Mouse (Mus musculus) megakaryocyte-erythroid progenitor cell, adult 5 weeks (primary cell): ENCODE data around the gene Isg15. TPM values are rescaled to one million over a fixed set of nuclear protein-coding genes. Genes with fewer than 3 reads are reported as not detected.

Experiments used
- polyA plus RNA-seq: library from polyadenylated mRNA; stranded (reverse); fragments of >175 nt; gene quantifications from 2 replicates; pipeline ENCODE4 v1.2.3, GENCODE M21; 2012

Gene Isg15
- 10.6 and 10.7 TPM in 2 replicates for polyA plus RNA-seq

DNA sequence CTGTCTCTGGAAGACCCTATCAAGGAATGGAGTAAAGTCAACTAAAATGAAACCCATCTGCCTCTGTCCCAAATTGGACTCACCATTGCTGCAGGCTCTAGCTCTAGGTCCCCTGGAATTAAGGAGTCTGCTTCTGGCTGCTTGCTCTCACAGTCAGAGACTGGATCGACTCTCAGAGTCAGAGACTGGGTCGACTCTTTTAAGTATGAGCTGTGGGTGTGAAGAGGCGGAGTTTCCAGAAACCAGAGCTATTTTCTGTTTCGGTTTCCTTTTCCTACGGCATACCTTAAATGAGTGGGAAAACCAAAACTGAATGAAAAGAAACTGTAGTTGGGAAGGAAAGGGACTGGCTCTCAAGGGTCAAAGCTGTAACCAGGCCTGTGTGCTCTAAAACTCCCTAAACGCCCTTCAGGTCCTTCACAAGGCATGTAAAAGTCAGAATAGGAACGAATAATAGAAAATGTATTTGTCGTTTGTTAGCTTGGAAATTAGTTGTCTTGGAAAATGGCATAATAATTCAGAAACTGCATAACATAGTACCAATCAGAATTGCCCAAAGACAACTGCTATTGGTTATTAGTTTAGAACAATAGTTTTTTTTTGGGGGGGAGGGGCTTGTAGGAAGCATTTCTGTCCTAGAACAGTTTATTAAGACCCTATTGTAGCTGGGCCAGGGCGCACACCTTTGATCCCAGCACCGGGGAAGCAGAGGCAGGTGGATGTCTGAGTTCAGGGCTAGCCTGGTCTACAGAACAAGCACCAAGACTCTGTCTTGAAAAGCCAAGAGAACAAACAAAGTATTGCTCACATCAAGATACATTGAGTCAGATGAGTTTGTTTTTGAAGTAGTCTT, at the start of gene Isg15:
Gene Isg15 (minus strand): TSS at position 196 of the 853 bp plus-strand sequence.

DNA sequence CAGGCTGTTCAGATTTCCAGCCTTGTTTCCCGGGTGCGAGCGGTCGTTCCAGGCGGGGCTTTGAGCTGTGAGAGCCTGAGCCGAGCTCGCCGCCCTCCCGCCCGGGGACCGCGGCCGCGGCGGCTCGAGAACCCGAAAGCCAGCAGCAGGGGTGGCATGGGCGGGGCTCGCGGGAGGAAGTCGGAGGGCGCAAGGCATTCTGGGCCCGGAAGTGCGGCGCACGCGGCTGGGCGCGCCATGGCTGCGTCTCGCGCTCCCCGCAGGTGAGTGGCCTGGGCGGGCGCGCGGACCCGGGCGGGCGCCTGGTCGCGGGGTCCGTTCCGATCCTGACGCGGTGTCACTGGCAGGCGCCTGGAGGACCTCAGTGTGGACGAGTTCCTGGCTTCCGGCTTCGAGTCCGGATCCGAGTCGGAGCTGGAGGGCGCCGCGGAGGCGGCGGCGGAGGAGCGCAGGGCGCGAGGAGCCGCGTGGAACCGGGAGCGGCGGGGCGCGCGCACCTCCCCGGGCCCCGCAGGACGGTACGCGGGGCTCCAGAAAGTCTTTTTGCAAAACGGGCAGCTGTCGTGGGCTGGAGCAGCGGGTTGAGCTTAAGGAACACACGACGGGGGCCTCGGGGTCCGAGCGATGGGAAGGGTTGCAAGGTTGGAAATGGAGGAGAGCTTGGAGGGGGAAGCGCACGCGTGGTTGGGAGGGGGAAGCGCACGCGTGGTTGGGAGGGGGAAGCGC, 35.4 kb upstream of the Isg15 start, which contains the start of gene Noc2l:
Gene Noc2l (plus strand): TSS at position 203 of the 726 bp plus-strand sequence.

DNA sequence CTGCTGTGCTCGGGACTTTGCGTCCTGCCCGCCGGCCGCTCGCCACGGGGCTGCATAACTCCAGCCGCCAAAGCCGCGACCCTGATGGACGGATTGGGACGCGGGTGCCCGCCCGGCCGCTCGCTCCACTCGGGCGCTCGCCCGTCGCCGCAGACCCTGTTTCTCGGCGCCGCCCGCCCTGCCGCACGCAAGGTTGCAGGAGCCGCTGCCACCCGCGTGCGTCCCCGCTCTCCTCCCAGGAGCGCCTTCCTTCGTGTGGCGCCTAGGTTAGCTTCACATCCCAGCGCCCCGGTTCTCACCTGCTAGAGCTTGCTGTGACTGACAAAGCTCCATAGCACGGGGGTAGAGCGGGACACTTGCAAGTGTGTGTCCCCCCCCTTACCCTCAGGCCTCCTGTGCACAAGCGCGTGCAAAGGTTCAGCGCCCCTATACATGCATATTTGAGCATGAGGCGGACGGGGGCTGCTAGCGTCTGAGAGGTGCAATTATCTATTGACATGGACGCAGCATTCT, 34.1 kb upstream of the Isg15 start, which contains the start of gene Plekhn1:
Gene Plekhn1 (minus strand): TSS at position 157 of the 513 bp plus-strand sequence.

DNA sequence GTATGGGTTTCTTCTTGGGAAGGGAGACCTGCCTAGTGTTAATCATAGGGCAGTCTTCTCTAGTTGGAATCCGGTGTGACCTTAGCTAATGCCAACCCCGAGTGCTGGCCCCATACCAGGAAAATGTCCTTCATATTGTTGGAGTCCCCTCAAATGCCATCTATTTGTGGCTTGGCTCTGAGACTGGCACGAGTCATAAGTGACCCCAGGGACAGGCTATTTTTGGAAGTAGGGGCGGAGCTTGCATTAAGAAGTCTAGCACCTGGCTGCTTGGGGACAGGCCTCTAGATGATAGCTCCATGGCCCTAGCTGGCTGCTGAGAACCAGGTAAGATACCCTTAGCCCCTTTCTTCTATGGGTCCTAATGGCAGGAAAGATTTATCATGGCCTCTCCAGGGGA, 15.0 kb upstream of the Isg15 start, which contains the start of gene Perm1:
Gene Perm1 (plus strand): TSS at position 220 of the 400 bp plus-strand sequence.

DNA sequence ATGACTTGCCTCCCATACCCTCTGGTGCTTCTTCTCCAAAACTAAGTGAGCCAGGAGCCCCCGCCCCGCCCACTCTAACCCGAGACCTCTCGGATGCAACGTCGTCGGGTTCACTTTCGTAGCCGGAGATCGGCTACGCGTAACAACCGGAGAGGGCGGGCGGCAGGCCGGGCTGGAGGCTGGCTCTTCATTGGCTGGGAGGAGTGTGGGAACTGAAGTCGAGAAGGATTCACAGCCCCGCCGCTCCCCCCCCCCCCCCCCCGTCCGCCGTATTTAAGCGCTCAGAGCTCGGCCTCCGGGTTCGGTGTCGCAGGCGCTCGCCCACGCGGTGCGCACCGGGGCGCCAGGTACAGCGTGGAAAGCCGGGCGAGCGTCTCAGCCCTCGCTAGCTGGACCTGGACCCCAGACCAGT, 2.4 kb upstream of the Isg15 start, which contains the start of gene AW011738:
Gene AW011738 (plus strand): TSS at position 304 of the 412 bp plus-strand sequence.

DNA sequence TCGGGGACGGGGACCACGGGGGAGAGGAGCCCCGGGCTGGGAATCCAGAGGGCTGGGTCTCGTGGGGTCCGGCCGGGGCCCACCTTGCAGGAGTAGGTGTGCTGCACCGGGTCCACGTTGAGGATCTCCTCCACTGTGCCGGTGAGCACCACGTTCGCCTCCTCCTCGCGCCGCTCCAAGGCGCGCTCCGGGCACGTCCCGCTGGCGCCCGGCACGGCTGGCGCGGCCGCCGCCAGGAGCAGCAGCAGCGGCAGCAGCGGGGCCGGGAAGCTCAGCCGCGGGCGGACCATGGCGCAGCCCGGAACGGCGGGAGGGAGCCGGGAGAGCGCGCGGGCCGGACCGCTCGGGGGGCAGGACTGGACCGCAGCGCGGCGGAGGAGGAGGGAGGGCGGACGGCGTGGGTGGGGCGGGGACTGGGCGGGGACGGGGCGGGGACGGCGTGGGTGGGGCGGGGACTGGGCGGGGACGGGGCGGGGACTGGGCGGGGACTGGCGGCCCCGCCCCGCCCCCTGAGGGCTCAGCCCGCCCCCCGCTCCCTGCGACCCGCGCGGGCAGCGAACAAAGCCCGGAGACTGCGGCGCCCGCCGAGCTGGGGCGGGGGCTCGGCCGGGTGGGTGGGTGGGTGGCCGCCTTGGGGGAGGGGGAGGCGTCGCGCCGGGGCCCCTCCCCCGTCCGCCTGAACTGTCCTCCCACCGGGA, 3.3 kb downstream of the Isg15 start, which contains the start of gene Agrn:
Gene Agrn (minus strand): TSS at position 358 of the 698 bp plus-strand sequence.

Other genes starting within 250 kb of the Isg15 start
- 287 and 293 TPM in 2 replicates for gene C1qtnf12, start 238.5 kb downstream of the Isg15 start, polyA plus RNA-seq
- 4.0 and 5.1 TPM in 2 replicates for gene B3galt6, start 208.2 kb downstream of the Isg15 start, polyA plus RNA-seq
- gene Sdf4, start 207.9 kb downstream of the Isg15 start, polyA plus RNA-seq, result 50.9 and 58.4 TPM in 2 replicates
- gene Tnfrsf4, start 187.0 kb downstream of the Isg15 start, polyA plus RNA-seq, result 0.81 and 2.3 TPM in 2 replicates
- gene Tnfrsf18, start 174.7 kb downstream of the Isg15 start, polyA plus RNA-seq, result 4.2 and 7.2 TPM in 2 replicates
- gene Ttll10, start 141.4 kb downstream of the Isg15 start, polyA plus RNA-seq, result not detected in 2 replicates
- gene 9430015G10Rik, start 90.8 kb downstream of the Isg15 start, polyA plus RNA-seq, result 9.0 and 10.3 TPM in 2 replicates
- 0.26 and 0.55 TPM in 2 replicates for gene Rnf223, start 70.3 kb downstream of the Isg15 start, polyA plus RNA-seq
- gene Agrn, start 3.3 kb downstream of the Isg15 start, polyA plus RNA-seq, result 7.6 and 9.0 TPM in 2 replicates
- 2.0 and 2.5 TPM in 2 replicates for gene AW011738, start 2.5 kb upstream of the Isg15 start, polyA plus RNA-seq
- gene Perm1, start 15.1 kb upstream of the Isg15 start, polyA plus RNA-seq, result 0.04 and 0.05 TPM in 2 replicates
- 32.6 and 41.5 TPM in 2 replicates for gene Plekhn1, start 34.0 kb upstream of the Isg15 start, polyA plus RNA-seq
- 85.4 and 133 TPM in 2 replicates for gene Noc2l, start 35.2 kb upstream of the Isg15 start, polyA plus RNA-seq
- gene Samd11, start 54.8 kb upstream of the Isg15 start, polyA plus RNA-seq, result 0.85 and 1.1 TPM in 2 replicates
- not detected in 2 replicates for gene Vmn2r-ps159, start 130.3 kb upstream of the Isg15 start, polyA plus RNA-seq